Mouse (Mus musculus): Measurements from ENCODE around the gene Slc50a1. TPM values are rescaled to one million over a fixed set of nuclear protein-coding genes. Genes with fewer than 3 reads are reported as not detected.

The Slc50a1 gene
- polyA plus RNA-seq, 1 experiment from 2014 or later, result 22.2 TPM

DNA sequence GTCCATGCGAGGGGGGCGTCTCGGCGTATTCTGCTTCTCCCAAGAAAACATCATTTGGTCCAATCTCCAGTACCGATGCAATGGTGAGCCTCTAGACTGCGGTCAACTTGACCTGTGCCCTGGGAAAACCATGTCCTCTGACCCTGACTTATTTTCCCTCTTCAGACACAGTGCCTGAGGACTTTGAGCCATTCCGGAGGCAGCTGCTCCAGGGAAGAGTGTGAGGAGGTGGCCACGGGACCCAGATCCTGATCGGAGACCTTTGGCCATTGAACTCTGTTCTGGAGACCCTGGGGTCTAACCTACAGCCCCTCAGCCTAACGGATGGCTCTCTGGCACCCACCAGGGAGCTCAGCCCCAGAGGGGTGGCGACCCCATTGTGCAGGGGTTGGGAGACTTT lies 44.0 kb downstream of the Slc50a1 start:
- ATAC-seq (ENCODE audit: low read depth), result no peak
- Histone ChIP-seq H3K4me2 (ENCODE audit: low read depth, low read length) (no peak overlapping the region), H3K36me3 (ENCODE audit: control insufficient read depth, insufficient read depth) (no peaks in the 10 kb centered on the region), H3K9me3 (replicated peaks; ENCODE audit: control insufficient read depth, low read length) (no peaks in the 10 kb centered on the region), H3K9ac (ENCODE audit: low read depth, low read length) (no peak overlapping the region), H3K4me3 (ENCODE audit: low read depth, low read length) (no peak overlapping the region), H3K4me1 (ENCODE audit: control insufficient read depth, low read depth, low read length) (peaks cover 15% of the 10 kb centered on the region), H3K27ac (ENCODE audit: low read length) (no peak overlapping the region), H3K27me3 (ENCODE audit: control insufficient read depth, insufficient read depth, low read depth, low read length) (peaks cover 51% of the 10 kb centered on the region)
- 49% methylated on average over 11 of the region's 11 CpGs for WGBS (ENCODE audit: insufficient replicate concordance)

DNA sequence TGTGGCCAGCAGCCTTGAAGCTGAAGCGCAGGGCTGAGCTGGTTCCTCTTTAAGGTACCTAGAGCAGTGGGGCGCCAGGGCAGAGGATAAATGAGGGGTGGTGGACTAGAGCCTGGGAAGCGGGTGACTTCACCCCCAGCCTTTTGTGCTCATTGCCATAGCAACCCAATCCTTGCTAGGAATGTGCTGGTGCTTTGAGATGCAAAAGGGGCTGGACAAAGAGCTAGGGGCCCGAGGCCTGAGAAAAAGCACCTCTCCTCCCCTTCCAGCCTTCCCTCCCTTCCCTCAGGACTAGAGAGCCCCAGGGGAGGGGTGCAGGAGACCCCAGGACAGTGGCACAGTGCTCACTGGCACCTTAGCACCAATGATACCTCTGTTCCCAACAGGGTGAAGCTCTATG lies 44.5 kb downstream of the Slc50a1 start:
- Histone ChIP-seq H3K4me1 (ENCODE audit: control insufficient read depth, low read depth, low read length) (peaks cover 15% of the 10 kb centered on the region), H3K4me2 (ENCODE audit: low read depth, low read length) (no peak overlapping the region), H3K9ac (ENCODE audit: low read depth, low read length) (no peak overlapping the region), H3K9me3 (replicated peaks; ENCODE audit: control insufficient read depth, low read length) (no peaks in the 10 kb centered on the region), H3K36me3 (ENCODE audit: control insufficient read depth, insufficient read depth) (no peaks in the 10 kb centered on the region), H3K4me3 (ENCODE audit: low read depth, low read length) (no peak overlapping the region), H3K27me3 (ENCODE audit: control insufficient read depth, insufficient read depth, low read depth, low read length) (peaks cover 51% of the 10 kb centered on the region), H3K27ac (ENCODE audit: low read length) (no peak overlapping the region)
- WGBS (ENCODE audit: insufficient replicate concordance), result 33% methylated on average over 4 of the region's 4 CpGs
- no peak for ATAC-seq (ENCODE audit: low read depth)

DNA sequence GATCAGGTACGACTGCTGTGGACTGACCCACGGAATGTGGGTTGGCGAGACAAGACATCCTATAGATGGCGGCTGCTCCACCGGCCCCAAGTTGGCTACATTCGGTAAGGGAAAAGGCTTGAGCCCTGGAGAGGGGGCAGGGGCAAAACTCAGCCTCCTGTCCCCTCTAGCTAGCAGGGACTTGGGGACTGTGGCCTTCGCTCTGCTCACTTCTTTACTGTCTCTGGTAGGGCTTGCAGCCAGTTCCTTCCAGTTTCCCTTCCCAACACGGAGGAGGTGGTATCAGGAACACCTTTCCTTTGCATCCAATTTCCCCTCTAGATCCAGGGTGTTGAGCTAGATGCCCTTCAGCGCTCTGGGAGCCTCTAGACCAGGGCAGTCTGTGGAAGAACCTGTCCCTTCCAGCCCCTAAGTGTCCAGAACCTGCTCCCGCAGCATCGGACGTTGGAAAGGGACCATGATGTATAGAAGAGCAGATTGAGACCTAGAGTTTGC lies 45.0 kb downstream of the Slc50a1 start:
- H3K9ac ChIP-seq (ENCODE audit: low read depth, low read length), result no peak overlapping the region
- ATAC-seq (ENCODE audit: low read depth), result no peak
- H3K9me3 ChIP-seq (replicated peaks; ENCODE audit: control insufficient read depth, low read length), result no peaks in the 10 kb centered on the region
- 50% methylated on average over 12 of the region's 12 CpGs for WGBS (ENCODE audit: insufficient replicate concordance)
- H3K4me3 ChIP-seq (ENCODE audit: low read depth, low read length), result no peak overlapping the region
- H3K27me3 ChIP-seq (ENCODE audit: control insufficient read depth, insufficient read depth, low read depth, low read length), result peaks cover 47% of the 10 kb centered on the region
- no peak overlapping the region for H3K4me2 ChIP-seq (ENCODE audit: low read depth, low read length)
- no peak overlapping the region for H3K27ac ChIP-seq (ENCODE audit: low read length)
- no peaks in the 10 kb centered on the region for H3K36me3 ChIP-seq (ENCODE audit: control insufficient read depth, insufficient read depth)
- peaks cover 15% of the 10 kb centered on the region for H3K4me1 ChIP-seq (ENCODE audit: control insufficient read depth, low read depth, low read length)

DNA sequence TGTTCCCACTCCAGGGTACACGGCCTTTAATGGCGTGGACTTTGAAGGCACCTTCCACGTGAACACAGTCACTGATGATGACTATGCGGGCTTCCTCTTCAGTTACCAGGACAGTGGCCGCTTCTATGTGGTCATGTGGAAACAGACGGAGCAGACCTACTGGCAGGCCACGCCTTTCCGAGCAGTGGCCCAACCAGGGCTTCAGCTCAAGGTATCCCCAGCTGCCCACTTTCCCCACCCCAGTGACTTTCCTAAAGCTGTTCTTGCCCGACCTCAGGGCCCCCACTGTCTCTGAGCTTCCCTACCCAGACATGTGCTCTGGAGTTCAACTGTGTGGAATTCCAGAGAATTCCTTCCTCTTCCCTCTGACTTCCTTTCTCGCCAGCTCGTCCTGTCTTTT lies 45.6 kb downstream of the Slc50a1 start:
- no peak overlapping the region for H3K4me3 ChIP-seq (ENCODE audit: low read depth, low read length)

DNA sequence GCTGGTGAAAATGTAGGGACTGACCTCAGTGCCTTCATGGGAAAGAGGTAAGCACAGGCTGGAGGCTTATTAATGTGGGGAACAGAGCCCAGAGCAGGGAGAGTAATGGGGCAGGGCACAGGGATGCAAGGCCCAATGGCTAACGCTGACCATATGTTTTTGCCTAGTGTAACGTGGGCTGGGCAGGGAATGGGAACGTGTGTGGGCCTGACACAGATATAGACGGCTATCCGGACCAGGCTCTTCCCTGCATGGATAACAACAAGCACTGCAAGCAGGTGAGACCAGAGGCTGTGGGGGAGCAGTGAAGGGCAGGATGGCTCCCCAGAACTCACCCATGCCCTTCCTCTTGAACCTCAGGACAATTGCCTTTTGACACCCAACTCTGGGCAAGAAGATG lies 49.2 kb downstream of the Slc50a1 start:
- 76% methylated on average over 5 of the region's 5 CpGs for WGBS (ENCODE audit: insufficient replicate concordance)
- no peak overlapping the region for H3K27ac ChIP-seq (ENCODE audit: low read length)
- no peaks in the 10 kb centered on the region for H3K4me1 ChIP-seq (ENCODE audit: control insufficient read depth, low read depth, low read length)
- H3K36me3 ChIP-seq (ENCODE audit: control insufficient read depth, insufficient read depth), result no peaks in the 10 kb centered on the region
- H3K9ac ChIP-seq (ENCODE audit: low read depth, low read length), result no peak overlapping the region
- no peaks in the 10 kb centered on the region for H3K9me3 ChIP-seq (replicated peaks; ENCODE audit: control insufficient read depth, low read length)
- H3K27me3 ChIP-seq (ENCODE audit: control insufficient read depth, insufficient read depth, low read depth, low read length), result peaks cover 13% of the 10 kb centered on the region
- no peak for ATAC-seq (ENCODE audit: low read depth)
- H3K4me3 ChIP-seq (ENCODE audit: low read depth, low read length), result no peak overlapping the region
- no peak overlapping the region for H3K4me2 ChIP-seq (ENCODE audit: low read depth, low read length)

More for the DNA sequence above, 45.6 kb downstream of the Slc50a1 start:
- peaks cover 41% of the 10 kb centered on the region for H3K27me3 ChIP-seq (ENCODE audit: control insufficient read depth, insufficient read depth, low read depth, low read length)
- 71% methylated on average over 11 of the region's 11 CpGs for WGBS (ENCODE audit: insufficient replicate concordance)
- ATAC-seq (ENCODE audit: low read depth), result no peak
- H3K9ac ChIP-seq (ENCODE audit: low read depth, low read length), result no peak overlapping the region
- H3K4me1 ChIP-seq (ENCODE audit: control insufficient read depth, low read depth, low read length), result peaks cover 15% of the 10 kb centered on the region
- H3K4me2 ChIP-seq (ENCODE audit: low read depth, low read length), result no peak overlapping the region
- no peaks in the 10 kb centered on the region for H3K36me3 ChIP-seq (ENCODE audit: control insufficient read depth, insufficient read depth)
- H3K27ac ChIP-seq (ENCODE audit: low read length), result no peak overlapping the region
- H3K9me3 ChIP-seq (replicated peaks; ENCODE audit: control insufficient read depth, low read length), result no peaks in the 10 kb centered on the region

DNA sequence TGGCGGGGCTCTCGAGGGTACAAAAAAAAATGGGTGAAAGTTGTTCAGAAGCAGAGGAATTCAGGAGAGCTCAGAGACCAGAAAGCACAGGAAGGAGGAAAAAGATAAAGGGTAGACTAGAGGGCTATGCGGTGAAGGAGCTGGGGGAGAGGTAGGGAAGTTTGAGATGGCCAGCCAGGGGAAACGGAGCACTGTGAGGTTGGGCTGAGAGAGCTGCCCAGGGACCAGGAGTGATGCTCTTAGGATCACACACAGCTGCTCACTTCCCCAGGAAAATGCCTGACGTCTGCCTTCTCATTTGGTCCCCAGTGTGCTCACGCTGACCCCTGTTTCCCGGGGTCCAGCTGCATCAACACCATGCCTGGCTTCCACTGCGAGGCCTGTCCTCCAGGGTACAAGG lies 50.8 kb downstream of the Slc50a1 start:
- Histone ChIP-seq H3K36me3 (ENCODE audit: control insufficient read depth, insufficient read depth) (no peaks in the 10 kb centered on the region), H3K27me3 (ENCODE audit: control insufficient read depth, insufficient read depth, low read depth, low read length) (peaks cover 7% of the 10 kb centered on the region; the same call in 1 of the 2 replicates), H3K9ac (ENCODE audit: low read depth, low read length) (no peak overlapping the region), H3K4me3 (ENCODE audit: low read depth, low read length) (no peak overlapping the region), H3K27ac (ENCODE audit: low read length) (no peak overlapping the region), H3K4me1 (ENCODE audit: control insufficient read depth, low read depth, low read length) (peaks cover 13% of the 10 kb centered on the region), H3K9me3 (replicated peaks; ENCODE audit: control insufficient read depth, low read length) (no peaks in the 10 kb centered on the region), H3K4me2 (ENCODE audit: low read depth, low read length) (no peak overlapping the region)
- 29% methylated on average over 8 of the region's 8 CpGs for WGBS (ENCODE audit: insufficient replicate concordance)
- ATAC-seq (ENCODE audit: low read depth), result no peak

DNA sequence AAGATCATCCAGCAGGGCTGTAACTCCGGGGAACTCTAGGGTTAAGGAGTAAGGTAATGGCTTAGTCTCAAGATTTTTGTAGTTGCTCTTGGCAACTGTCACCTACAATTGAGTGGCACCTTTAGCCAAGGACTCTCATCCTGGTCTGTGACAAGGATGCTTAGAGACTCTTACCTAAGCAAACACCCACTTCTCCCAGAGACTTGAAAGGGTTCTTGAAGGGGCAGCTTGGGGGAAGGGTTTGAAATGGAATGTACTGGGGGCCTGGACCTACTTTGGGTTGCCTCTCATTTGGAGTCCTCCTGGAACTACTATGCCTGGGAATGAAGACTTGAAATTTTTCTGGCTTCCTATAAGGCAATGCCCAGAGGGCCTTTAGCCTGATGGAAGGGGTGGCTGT lies 52.1 kb downstream of the Slc50a1 start:
- Histone ChIP-seq H3K27me3 (ENCODE audit: control insufficient read depth, insufficient read depth, low read depth, low read length) (peaks cover 7% of the 10 kb centered on the region; the same call in 1 of the 2 replicates), H3K27ac (ENCODE audit: low read length) (no peak overlapping the region), H3K4me2 (ENCODE audit: low read depth, low read length) (no peak overlapping the region), H3K4me1 (ENCODE audit: control insufficient read depth, low read depth, low read length) (peaks cover 16% of the 10 kb centered on the region), H3K9me3 (replicated peaks; ENCODE audit: control insufficient read depth, low read length) (no peaks in the 10 kb centered on the region), H3K9ac (ENCODE audit: low read depth, low read length) (no peak overlapping the region), H3K36me3 (ENCODE audit: control insufficient read depth, insufficient read depth) (no peaks in the 10 kb centered on the region), H3K4me3 (ENCODE audit: low read depth, low read length) (no peak overlapping the region)
- 65% methylated on average over 1 of the region's 1 CpGs for WGBS (ENCODE audit: insufficient replicate concordance)
- ATAC-seq (ENCODE audit: low read depth), result no peak

MicroRNAs encoded within 50 kb of the gene (microRNA counts, 519-probe panel; counts per million panel counts)
- microRNA mmu-miR-92b, result 1,181 counts per million, percentile 8 among the panel's probes with 10 or more counts

Small RNA genes lying within 50 kb of the gene (microRNA-seq; reads per million reads assigned to microRNA genes)
- 20.7 reads per million, percentile 37 among the genes with 10 or more reads in this experiment for gene Mir92b

Other genes starting within 250 kb of the Slc50a1 start
- 2.6 and 3.3 TPM in 2 replicates for gene Rusc1, start 177.3 kb downstream of the Slc50a1 start, polyA plus RNA-seq (2015; fragmentation: Nextera tagmentation; extraction: Ambion mirVana)
- 0.11 TPM in 1 of 2 replicates, not detected in the other for gene Gm43738, start 169.5 kb downstream of the Slc50a1 start, polyA plus RNA-seq (2015; fragmentation: Nextera tagmentation; extraction: Ambion mirVana)
- 375 and 379 TPM in 2 replicates for gene Fdps, start 168.6 kb downstream of the Slc50a1 start, polyA plus RNA-seq (2015; fragmentation: Nextera tagmentation; extraction: Ambion mirVana)
- gene Pklr, start 134.4 kb downstream of the Slc50a1 start, polyA plus RNA-seq (2015; fragmentation: Nextera tagmentation; extraction: Ambion mirVana), result 102 and 104 TPM in 2 replicates
- 0.29 and 0.32 TPM in 2 replicates for gene Hcn3, start 110.4 kb downstream of the Slc50a1 start, polyA plus RNA-seq (2015; fragmentation: Nextera tagmentation; extraction: Ambion mirVana)
- gene Clk2, start 105.8 kb downstream of the Slc50a1 start, polyA plus RNA-seq (2015; fragmentation: Nextera tagmentation; extraction: Ambion mirVana), result 6.4 and 8.4 TPM in 2 replicates
- 47.5 and 49.0 TPM in 2 replicates for gene Scamp3, start 93.1 kb downstream of the Slc50a1 start, polyA plus RNA-seq (2015; fragmentation: Nextera tagmentation; extraction: Ambion mirVana)
- 2.0 and 2.4 TPM in 2 replicates for gene Fam189b, start 87.4 kb downstream of the Slc50a1 start, polyA plus RNA-seq (2015; fragmentation: Nextera tagmentation; extraction: Ambion mirVana)
- 27.5 and 28.0 TPM in 2 replicates for gene Gba, start 67.6 kb downstream of the Slc50a1 start, polyA plus RNA-seq (2015; fragmentation: Nextera tagmentation; extraction: Ambion mirVana)
- gene Thbs3, start 55.4 kb downstream of the Slc50a1 start, polyA plus RNA-seq (2015; fragmentation: Nextera tagmentation; extraction: Ambion mirVana), result 1.3 and 2.0 TPM in 2 replicates
- 94.4 and 95.3 TPM in 2 replicates for gene Mtx1, start 43.5 kb downstream of the Slc50a1 start, polyA plus RNA-seq (2015; fragmentation: Nextera tagmentation; extraction: Ambion mirVana)
- 0.11 and 1.0 TPM in 2 replicates for gene Muc1, start 41.5 kb downstream of the Slc50a1 start, polyA plus RNA-seq (2015; fragmentation: Nextera tagmentation; extraction: Ambion mirVana)
- gene Krtcap2, start 24.6 kb downstream of the Slc50a1 start, polyA plus RNA-seq (2015; fragmentation: Nextera tagmentation; extraction: Ambion mirVana), result 129 and 131 TPM in 2 replicates
- gene Trim46, start 24.3 kb downstream of the Slc50a1 start, polyA plus RNA-seq (2015; fragmentation: Nextera tagmentation; extraction: Ambion mirVana), result 0.14 and 0.28 TPM in 2 replicates
- 51.9 and 59.4 TPM in 2 replicates for gene Dpm3, start 11.2 kb downstream of the Slc50a1 start, polyA plus RNA-seq (2015; fragmentation: Nextera tagmentation; extraction: Ambion mirVana)
- gene Efna1, start 10.6 kb upstream of the Slc50a1 start, polyA plus RNA-seq (2015; fragmentation: Nextera tagmentation; extraction: Ambion mirVana), result 8.1 and 12.7 TPM in 2 replicates
- gene Efna3, start 52.4 kb upstream of the Slc50a1 start, polyA plus RNA-seq (2015; fragmentation: Nextera tagmentation; extraction: Ambion mirVana), result 0.63 and 0.94 TPM in 2 replicates
- 0.51 and 0.60 TPM in 2 replicates for gene Efna4, start 67.5 kb upstream of the Slc50a1 start, polyA plus RNA-seq (2015; fragmentation: Nextera tagmentation; extraction: Ambion mirVana)
- gene Adam15, start 79.4 kb upstream of the Slc50a1 start, polyA plus RNA-seq (2015; fragmentation: Nextera tagmentation; extraction: Ambion mirVana), result 9.0 and 11.2 TPM in 2 replicates
- gene Dcst2, start 91.4 kb upstream of the Slc50a1 start, polyA plus RNA-seq (2015; fragmentation: Nextera tagmentation; extraction: Ambion mirVana), result 0.05 TPM in 1 of 2 replicates, not detected in the other
- gene Dcst1, start 94.7 kb upstream of the Slc50a1 start, polyA plus RNA-seq (2015; fragmentation: Nextera tagmentation; extraction: Ambion mirVana), result 0.12 TPM in 1 of 2 replicates, not detected in the other
- 2.4 and 2.7 TPM in 2 replicates for gene Zbtb7b, start 124.2 kb upstream of the Slc50a1 start, polyA plus RNA-seq (2015; fragmentation: Nextera tagmentation; extraction: Ambion mirVana)
- gene Lenep, start 132.2 kb upstream of the Slc50a1 start, polyA plus RNA-seq (2015; fragmentation: Nextera tagmentation; extraction: Ambion mirVana), result not detected in 2 replicates
- gene Flad1, start 141.3 kb upstream of the Slc50a1 start, polyA plus RNA-seq (2015; fragmentation: Nextera tagmentation; extraction: Ambion mirVana), result 14.9 and 15.1 TPM in 2 replicates
- 176 and 206 TPM in 2 replicates for gene Cks1b, start 147.8 kb upstream of the Slc50a1 start, polyA plus RNA-seq (2015; fragmentation: Nextera tagmentation; extraction: Ambion mirVana)
- 43.2 and 46.0 TPM in 2 replicates for gene Shc1, start 147.9 kb upstream of the Slc50a1 start, polyA plus RNA-seq (2015; fragmentation: Nextera tagmentation; extraction: Ambion mirVana)
- gene Pygo2, start 159.6 kb upstream of the Slc50a1 start, polyA plus RNA-seq (2015; fragmentation: Nextera tagmentation; extraction: Ambion mirVana), result 6.6 and 8.7 TPM in 2 replicates
- gene Pbxip1, start 166.1 kb upstream of the Slc50a1 start, polyA plus RNA-seq (2015; fragmentation: Nextera tagmentation; extraction: Ambion mirVana), result 7.2 and 8.6 TPM in 2 replicates
- gene Pmvk, start 184.0 kb upstream of the Slc50a1 start, polyA plus RNA-seq (2015; fragmentation: Nextera tagmentation; extraction: Ambion mirVana), result 34.8 and 36.9 TPM in 2 replicates
- gene Kcnn3, start 249.6 kb upstream of the Slc50a1 start, polyA plus RNA-seq (2015; fragmentation: Nextera tagmentation; extraction: Ambion mirVana), result 0.05 TPM in 1 of 2 replicates, not detected in the other

All from liver, embryonic 16.5 days (tissue).